Mouse (Mus musculus) thymus, postnatal 25 days (tissue): ENCODE measurements around the gene Kif13a.

Experiments
- DNase-seq: peaks from one replicate; pipeline ENCODE4 v3.0.0; 2022

Gene Kif13a

DNA sequence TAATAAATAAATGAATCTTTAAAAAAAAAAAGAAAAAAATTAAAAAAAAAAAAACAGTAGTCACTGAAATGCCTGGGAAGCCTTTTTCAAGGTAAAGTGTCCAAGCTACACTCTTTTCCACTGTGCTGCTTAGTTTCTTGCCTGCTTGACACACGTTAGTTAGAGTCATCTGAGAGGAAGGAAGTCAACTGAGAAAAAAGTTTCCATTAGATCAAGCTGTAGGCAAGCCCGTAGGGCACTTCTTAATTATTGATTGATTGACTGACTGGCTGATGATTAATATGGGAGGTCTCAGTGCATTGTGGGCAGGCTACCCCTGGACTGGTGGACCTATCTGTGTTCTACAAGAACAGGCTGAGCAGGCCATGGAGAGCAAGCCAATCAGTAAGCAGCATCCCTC, 9.9 kb downstream of the Kif13a start:
- no peak for DNase-seq

DNA sequence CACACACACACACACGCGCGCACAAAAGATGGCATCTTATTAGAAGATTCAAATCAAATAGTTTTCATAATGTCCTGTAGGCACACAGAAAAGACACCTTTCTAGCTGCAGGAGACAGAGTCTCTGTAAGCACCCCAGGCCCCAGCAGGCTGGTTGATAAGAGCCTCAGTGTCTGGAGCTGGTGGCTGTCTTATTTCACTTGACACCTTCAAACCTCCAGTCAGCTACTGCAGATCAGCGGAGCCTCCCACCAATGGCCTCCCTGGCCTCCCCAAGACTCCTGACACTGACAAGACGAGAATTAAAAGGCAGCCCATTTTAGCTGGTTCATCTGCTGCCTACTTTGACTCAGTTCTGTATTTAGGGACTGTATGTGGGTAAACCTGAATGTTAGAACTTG, 11.2 kb downstream of the Kif13a start:
- no peak for DNase-seq

DNA sequence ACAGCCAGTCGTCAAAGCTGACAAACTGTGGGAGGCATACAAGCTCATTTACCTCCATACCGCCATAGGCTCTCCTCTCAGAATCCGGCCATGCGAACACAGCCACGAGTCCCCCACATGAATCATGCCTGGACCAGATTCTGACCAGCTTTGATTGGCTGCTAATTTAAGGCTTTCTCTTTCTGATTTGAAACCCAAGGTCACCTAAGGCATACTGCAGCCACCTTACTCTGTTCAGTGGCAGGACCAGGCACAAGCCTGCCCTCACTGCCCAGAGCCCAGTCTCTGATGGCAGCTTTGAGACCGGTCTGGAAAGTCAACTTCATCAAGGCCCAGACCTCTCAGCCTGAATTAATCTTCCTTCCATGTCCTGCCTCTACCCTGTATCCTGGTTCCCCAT, 17.7 kb downstream of the Kif13a start:
- no peak for DNase-seq

DNA sequence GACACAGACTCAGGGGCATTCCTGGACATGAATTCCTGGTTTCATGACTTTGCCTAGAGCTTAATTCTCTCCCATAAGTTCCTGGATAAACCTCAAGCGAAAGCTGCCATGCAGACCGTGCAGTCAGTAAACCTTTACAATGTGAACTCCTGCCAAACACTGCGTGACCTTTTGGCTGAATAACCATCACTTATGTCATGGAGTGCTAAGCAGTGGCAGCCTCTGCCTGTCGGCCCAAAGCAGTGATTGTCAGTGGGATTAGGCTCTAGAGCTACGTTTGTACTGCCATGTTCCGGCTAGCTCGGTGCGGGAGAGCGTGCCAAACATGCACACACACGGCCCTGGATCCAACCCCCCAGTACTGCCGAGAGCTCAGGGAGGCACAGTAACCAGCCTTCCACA, 18.6 kb downstream of the Kif13a start:
- no peak for DNase-seq

DNA sequence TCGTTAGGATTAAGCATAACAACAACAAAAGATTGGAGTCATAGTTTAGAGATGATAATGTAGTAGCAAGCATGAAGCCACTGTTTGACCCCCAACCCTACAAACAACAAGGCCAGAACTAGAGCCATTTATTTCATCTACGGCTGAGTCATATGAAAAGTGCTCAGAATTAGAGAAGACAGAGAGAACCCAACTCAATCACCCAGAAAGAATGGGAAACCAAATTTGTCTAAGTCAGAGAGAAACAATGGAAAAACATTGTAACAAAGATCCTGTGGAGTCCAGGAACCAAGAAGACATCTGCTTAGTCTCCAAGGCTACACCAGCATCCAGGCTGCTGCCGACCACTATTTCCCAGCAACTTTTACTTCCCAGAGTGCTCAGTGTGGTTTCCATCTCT, 19.7 kb downstream of the Kif13a start:
- DNase-seq, result no peak

DNA sequence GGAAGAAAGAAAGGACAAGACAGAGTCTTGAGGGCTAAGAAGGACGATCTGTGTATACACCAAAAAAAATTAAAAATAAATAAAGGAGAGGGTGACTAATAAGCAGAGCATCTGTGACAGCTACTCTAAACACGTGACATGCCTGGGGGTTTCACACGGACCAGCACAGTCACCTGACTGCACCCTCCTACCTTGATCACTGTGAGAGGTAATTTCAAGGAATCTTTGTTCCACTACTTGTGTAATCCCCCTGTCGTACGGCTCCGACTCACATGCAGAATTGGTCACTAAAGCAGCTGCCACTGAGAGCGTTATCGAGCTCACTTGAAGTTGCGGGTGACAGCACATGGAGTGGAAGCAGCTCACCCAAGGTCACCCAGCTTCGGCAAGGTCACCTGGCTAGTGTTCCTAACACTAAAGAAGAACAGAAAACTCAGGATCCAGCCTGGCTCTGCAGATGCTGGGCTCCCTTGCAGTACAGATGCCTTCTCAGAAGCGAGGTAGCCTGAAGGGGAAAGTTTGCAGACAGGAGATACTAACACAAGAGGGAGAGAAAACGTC, 20.6 kb downstream of the Kif13a start:
- no peak for DNase-seq

DNA sequence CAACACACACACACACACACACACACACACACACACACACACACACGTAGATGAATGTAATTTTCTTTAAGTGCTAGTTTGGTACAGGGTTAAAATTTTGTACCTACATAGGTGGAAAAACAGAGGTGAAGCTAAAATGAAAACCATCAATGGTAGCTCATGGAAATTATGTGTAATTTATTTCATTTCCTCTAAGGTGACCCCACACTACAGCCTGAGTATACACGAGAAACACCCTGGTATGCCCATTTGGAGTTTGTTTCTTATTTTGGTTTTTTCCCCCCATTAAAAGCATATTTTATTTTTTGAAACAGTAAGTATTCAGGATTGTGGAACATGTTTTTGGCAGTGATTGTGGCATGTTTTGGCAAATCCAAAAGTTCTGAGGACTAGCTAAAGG, 21.3 kb downstream of the Kif13a start:
- no peak for DNase-seq

DNA sequence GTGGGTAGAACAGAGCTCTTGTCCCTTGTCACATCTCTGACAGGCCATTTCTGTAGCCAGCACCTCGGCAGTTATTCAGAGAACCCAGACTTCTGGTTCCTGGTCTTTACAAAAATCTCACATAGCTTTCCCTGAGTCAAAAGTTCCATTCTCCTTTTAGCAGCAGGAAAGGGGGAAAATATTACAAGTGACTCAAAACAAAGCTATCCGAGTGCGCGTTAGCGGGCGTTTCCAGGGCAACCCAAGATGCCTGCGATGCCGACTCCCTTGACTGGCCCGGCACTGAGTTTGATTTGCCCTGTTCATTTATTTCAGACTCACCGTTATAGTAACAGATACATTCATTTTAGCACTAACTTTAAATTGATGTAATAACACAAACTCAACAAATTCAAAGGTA, 21.8 kb downstream of the Kif13a start:
- DNase-seq, result no peak

DNA sequence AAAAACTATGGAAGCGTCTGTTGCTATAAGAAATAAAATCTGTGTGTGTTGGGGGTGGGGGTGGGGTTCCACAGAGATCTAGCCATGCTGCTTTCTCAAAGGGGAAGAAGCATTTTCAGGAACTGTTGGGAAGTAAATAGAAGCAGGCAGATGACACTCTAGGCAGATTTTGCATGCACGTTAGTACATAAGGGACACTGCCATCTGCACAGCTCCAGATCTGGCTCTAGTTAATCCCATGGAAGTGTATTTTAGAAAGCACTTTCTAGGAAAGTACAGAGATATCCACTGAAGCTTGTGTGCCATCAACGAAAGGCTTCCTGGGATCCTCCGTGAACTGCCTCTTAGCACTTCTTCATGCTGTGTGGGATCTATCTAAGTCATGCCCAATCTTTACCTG, 22.6 kb downstream of the Kif13a start:
- DNase-seq, result no peak

DNA sequence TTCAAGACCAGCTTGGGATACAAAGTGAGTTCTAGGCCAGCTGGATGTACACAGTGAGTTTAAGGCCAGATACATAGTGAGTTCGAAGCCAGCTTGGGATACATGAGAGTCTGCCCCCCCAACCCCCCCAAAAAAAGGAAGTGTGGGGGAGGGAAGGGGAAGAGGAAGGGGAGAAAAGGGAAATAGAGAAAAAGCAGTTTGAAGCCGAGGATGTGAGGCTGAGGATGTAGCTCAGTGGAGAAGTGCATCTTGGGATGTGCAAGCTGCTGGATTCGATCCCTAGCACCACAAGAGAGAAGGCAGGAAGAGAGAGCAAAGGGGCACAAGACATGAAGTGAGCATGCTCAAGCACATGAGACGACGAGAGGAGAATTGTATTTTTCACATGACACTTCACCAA, 23.7 kb downstream of the Kif13a start:
- no peak for DNase-seq

DNA sequence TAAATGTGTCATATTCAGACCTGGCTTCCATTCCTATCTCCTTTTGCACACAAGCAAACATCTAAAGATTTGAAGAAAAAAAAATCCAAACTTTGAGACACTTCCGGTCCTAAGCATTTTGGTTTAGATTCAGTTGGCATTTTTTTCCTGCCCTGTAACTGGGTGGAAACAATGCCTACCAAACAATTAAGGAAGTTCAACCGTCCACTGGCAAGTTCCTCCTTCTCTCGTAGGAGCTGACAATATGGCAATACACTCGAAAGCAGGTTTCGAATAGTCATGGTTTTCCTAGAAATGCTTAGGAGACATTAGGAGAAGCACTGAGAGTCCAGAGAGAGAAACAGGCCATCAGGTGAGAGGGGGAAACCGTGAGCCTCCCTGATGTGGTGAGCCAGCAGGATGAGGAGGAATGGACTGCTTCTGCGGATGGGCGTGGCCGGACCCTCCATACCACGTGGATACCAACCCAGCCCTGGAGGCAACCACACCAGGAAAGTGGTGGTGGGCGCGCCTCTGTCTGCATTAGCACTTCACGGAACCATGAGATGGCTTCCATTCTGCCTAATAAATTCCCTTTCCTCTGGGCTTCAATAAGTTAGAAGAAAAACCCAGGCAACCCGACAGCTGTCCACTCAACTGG, 24.6 kb downstream of the Kif13a start:
- no peak for DNase-seq

DNA sequence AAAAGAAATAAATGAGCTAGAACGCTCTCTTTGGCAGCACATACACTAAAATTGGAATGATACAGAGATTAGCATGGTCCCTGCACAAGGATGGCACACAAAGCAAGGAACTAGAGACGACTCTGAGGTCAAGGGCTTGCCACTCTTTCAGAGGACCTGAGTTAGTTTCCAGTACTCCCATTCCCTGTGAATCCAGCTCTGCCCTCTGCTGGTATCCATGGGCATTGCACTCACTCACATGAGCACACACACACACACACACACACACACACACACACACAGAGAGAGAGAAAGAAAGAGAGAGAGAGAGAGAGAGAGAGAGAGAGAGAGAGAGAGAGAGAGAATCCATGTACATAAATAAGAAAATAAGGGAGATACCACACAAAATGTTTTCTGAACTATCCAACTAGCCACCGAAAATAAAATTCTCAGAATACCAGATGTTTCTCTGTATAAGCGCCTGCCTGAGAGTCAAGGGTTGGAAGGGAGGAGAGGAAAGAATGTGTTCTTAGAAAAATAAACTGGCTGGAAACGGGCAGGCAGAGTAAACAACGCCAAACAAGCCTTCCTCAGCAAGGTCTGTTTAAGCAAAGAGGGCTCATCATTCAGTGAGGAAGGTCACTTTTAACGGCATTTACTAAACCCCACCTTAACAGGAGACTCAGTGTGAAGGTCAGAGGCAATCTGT, 27.0 kb downstream of the Kif13a start:
- no peak for DNase-seq

DNA sequence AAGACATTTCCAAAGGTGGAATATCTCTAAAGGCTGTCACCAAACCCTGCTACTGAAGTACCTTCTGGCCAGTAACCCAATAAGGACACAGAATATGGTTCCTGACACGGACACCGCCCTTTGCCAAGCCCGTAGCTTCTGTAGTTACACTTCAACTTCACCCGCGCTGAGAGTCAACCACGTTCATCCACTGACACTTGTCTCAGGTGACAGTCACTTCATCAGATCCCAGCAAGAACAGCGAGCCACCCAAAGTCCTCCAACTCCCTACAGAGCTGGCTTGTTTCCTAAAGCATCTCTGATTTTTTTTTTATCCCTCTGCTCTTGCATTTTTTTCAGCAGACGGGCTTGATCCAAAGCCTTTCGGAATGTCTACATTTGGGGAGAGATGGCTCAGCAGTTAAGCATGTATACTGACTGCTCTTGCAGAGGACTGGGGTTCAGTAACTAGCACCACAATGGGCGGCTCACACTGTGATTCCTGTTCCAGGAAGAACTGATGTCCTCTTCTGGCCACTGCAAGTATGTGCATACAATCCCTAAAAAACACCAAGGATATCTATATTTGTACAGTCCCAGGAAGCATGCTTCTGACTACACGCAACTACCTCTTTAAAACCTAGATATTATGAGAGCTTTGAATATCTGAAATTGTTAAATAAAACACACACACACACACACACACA, 28.7 kb downstream of the Kif13a start:
- no peak for DNase-seq

DNA sequence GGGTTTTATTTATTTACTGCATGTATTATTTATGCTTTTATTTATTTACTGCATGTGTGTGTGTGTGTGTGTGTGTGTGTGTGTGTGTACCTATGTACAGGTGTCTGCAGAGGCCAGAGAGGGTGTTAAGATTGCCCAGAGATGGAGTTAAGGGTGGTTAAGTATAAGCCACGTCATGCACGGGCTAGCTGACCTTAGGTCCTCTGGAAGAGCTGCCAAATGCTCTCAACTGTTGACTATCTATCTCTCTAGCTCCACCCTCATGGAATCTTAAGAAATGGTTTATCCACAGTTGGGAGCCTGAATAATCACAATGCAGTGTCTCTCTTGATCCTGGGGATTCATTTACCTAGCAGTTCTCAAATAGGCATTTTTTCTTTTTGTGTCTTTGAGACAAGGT, 30.8 kb downstream of the Kif13a start:
- DNase-seq, result no peak

DNA sequence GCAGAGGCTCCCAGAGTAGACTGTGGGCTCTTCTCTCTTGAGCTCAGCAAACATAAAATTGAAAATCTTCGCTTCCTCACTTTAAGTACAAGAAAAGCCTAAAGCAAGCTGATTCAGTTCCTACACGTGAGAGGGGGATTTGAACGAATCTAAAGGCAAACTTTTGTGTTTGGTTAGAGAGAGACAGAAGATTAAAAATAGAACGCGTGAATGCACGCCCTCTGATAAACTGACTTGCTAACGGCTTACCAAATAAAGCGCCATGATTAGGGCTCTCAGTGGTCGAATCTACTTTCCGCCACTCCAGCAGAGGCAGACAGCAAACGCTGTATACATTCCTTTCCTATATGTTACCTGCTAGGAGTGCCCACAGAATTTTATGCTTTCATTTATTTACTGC, 31.3 kb downstream of the Kif13a start:
- no peak for DNase-seq

DNA sequence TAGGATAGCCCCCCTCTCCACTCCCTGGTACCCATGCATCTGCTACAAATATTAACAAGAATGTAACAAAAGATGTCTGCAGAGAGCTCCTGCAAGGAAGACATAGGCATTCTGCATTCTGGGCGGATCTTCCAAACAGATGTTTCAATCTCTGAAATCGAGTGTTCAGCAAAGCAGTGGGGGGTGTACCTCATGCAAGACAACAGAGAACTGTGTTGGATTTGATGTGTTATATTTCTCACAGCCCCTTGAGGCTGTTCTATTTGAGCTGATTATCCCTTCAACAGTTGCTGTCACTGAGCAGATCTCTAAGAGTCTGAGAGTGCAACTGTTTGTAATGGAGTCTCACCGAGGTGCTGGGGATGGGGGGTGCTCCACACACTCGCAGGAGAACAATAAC, 37.3 kb downstream of the Kif13a start:
- DNase-seq, result no peak

DNA sequence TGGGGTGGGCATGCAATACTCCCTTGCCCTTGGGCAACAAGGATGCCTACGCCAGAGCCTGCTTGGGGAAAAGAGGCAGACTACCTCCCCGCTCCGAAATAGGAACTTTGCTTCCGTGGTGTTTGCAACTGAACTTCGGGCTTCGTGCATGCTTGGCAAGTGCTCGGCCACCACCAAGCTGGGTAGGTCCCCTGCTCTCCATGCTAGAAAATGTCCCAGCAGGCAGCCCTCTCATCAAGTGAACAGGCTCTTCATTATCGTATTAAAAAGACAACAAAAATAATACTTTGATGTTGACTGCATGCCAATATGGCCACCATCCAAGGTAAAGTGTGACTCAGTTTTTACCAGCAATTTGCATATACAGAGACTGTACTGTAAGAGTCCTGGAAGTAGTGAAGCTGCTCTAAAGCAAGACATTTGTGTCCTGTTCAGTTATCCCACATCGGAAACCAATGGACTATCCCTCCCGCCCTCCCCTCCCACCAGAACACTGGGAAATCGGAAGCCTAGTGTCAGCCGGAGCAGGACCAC, 41.5 kb downstream of the Kif13a start:
- no peak for DNase-seq

DNA sequence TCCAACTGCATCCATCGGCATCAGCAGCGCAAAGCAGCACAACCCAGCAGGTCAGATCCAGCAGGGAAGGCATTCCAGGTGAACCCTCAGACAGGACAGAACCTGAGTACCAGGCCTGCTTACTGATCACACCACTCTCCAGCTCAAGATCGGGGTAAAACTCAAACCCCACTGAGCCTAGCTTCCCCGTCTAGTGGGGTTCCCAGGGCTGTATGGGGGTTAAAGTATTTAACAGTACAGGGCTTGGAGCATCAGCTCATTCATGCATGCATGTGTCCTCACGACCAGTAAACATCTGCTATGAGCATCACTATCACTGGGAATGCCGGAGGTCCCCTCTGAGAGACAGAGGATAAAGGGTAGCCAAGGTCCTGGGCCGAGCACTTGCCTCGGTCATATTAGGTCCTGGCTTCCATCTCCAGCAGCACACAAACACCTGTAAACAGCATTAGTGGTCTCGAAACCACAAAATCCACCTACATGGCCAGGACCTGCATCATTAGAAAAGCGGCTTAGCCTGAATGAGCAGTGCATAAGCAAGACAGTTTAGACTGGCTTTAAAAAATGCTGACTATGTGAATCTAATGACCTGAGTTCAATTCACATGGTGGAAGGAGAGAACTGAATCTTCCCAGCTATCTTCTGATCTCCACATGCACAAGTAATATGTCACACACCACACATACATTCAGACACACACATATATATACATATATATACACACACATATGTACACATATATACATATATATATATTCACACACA, 43.0 kb downstream of the Kif13a start:
- no peak for DNase-seq

DNA sequence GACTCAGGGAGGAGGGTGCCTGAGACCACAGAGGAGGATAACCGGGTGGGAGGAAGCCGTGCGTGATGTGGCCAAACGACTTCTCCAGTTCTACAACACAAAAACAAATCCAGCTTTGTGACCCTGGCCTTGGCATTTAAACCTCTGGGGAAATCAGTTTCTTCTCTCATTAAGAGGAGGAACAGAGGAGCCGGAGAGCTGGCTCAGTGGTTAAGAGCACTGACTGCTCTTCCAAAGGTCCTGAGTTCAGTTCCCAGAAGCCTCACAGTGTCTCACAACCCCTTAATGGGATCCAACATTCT, 44.0 kb downstream of the Kif13a start:
- DNase-seq, result no peak

DNA sequence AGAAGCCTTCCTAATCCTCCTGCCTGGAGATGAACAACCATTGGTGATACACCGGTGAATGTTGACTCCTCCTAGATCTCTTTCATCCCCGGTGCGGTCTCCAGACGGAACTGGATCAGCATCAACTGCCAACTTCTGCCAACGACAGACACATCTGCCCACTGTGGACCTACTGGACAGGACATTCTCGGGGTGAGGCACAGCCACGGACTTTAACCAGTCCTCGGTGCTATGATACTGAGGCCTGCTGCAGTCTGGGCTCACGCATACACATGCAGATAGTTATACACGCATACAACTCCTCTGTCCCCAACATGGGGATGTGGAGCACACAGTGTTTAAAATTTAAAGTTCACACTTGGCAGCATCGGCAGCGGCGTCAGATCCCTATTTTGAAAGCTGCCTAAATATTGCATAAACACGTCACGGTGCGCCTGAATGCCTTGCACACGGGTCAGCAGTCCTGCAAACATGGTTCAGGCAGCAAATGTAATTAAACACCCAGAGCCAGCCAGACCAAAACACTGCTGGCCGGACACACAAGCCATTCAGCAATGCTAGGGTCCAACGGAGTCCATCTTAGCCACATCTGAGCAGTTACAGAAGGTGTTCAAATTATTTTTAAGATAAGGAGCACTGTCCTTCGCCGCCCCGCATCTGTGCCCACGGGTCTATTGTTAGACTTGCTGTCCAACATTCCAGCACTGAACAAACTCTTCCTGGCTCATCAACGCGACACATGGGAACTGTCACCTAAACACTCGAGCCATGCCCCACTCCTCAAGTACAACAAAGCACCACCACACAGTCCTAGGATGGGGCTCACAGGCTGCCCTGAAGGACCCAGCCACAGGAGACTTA, 44.5 kb downstream of the Kif13a start:
- DNase-seq, result no peak

DNA sequence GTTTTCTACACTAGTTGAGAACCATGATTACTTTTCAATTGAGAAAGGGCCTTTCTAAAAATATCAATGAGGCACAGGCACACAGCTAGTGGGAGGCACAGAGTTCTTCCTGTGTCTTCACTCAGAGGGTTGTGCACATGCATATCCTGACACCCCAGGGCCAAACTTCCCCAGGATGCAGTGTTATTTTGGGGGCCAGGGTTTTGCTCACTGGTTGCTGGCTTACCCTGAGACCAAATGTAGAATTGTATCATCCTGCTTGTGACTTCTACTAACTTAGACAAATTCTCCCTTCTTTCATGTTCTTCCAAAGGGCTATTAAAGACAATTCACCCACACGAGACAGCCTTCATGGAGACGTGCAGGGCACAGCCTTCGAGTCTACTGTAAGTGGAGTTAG, 45.7 kb downstream of the Kif13a start:
- no peak for DNase-seq

DNA sequence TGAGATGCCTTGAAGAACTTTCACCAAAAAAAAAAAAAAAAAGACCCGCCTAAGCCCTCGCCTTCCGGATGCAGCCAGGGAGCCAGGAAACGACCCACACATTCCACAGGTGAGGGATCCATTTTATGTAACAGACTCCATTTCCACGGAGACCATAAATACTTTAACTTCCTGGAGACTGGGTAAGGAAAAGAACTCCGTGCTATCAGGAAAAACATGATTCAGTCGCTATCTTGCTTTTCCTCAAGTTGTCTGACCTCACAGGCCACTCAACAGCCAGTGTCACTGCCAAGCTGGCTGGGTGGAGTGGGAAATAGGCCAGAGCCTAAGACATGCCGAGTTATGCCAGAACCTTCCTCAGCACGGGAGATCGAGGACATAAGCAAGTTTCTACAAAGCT, 46.3 kb downstream of the Kif13a start:
- DNase-seq, result no peak
